ENCODE assay signal across 34 mouse cellular contexts in the genomic region with DNA sequence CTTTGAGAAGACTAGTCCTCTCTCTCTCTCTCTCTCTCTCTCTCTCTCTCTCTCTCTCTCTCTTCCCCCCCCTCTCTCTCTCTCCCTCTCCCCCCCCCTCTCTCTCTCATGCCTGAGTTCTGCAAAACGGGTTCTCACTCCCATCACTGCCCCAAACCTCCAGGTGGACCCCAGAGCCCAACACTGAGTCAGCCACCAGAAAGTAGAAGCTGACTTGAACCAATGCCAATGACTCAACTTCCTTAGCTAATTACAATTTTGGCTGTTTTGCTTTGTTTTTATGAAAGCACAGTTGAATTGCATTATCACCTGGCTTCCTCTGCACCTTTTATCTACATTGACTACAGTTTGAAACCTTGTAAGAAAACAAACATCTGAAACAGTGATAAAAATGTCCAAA. TPM values are rescaled to one million over a fixed set of nuclear protein-coding genes. Genes with fewer than 3 reads are reported as not detected.
DNase-seq lines count a peak whose midpoint lies in the region; ATAC-seq lines count a peak whose summit lies in the region.
"Had no signal": no experiment of that assay in that cellular context is flagged by ENCODE, and none has a peak within 500 bp of the region (broad histone marks: within the 10 kb centered on the region; RNA-seq: fewer than 3 reads in every experiment).

No protein-coding gene starts in this region.

- intact Hi-C loops in heart, postnatal 25 days (cut with DNase I), result loop anchor here (2.0 kb wide), 1 partner anchor 37 kb away; no protein-coding TSS in a partner anchor

- WGBS in heart, embryonic 13.5 days, result 43% methylated on average over 1 of the region's 1 CpGs
- WGBS in stomach, embryonic 15.5 days, result 47% methylated on average over 1 of the region's 1 CpGs

- H3K36me3 ChIP-seq in heart, embryonic 13.5 days, result no peaks in the 10 kb centered on the region
- no peaks in the 10 kb centered on the region for H3K36me3 ChIP-seq in stomach, embryonic 15.5 days
- H3K36me3 ChIP-seq: embryonic facial prominence, embryonic 13.5 days; heart, embryonic 15.5 days; limb, embryonic 12.5 days; liver, embryonic 15.5 days; neural tube, embryonic 12.5 days had no signal

- no peak for ATAC-seq in heart, embryonic 13.5 days (ENCODE audit: extremely low read depth, insufficient number of reproducible peaks, low FRiP score, low TSS enrichment)
- no peak for ATAC-seq in stomach, embryonic 15.5 days (ENCODE audit: insufficient read depth, low FRiP score, low read depth)
- ATAC-seq: activated CD4-positive, CD25-positive, alpha-beta regulatory T cell, adult 4 months; forebrain, embryonic 13.5 days; hindbrain, embryonic 16.5 days; midbrain, embryonic 16.5 days had no signal

- no peak overlapping the region for H3K4me2 ChIP-seq in heart, embryonic 13.5 days
- H3K4me2 ChIP-seq in stomach, embryonic 15.5 days, result no peak overlapping the region
- H3K4me2 ChIP-seq: embryonic facial prominence, embryonic 13.5 days; forebrain, embryonic 13.5 days; heart, embryonic 15.5 days; limb, embryonic 12.5 days; liver, embryonic 15.5 days; lung, embryonic 14.5 days; midbrain, embryonic 11.5 days; neural tube, embryonic 12.5 days had no signal

- no peaks in the 10 kb centered on the region for H3K27me3 ChIP-seq in heart, embryonic 13.5 days (replicated peaks)
- no peaks in the 10 kb centered on the region for H3K27me3 ChIP-seq in stomach, embryonic 15.5 days (replicated peaks)
- H3K27me3 ChIP-seq: embryonic facial prominence, embryonic 13.5 days; forebrain, embryonic 13.5 days; heart, embryonic 15.5 days; limb, embryonic 12.5 days; liver, embryonic 15.5 days; neural tube, embryonic 12.5 days had no signal

- H3K9ac ChIP-seq in heart, embryonic 13.5 days, result no peak overlapping the region
- H3K9ac ChIP-seq in stomach, embryonic 15.5 days, result no peak overlapping the region
- H3K9ac ChIP-seq: embryonic facial prominence, embryonic 13.5 days; forebrain, embryonic 13.5 days; heart, embryonic 15.5 days; limb, embryonic 12.5 days; liver, embryonic 15.5 days; lung, embryonic 14.5 days; neural tube, embryonic 12.5 days had no signal

- DNase-seq in gastrocnemius, adult 18-20 months (ENCODE audit: low spot score), result peak; percentile 21
- DNase-seq in gastrocnemius, adult 8-10 months (ENCODE audit: low spot score in 2 of 2), result no peak
- DNase-seq in heart, postnatal 25 days (ENCODE audit: low spot score), result no peak
- peak; percentile 62 for DNase-seq in NIH3T3 (ENCODE audit: low read depth)
- no peak for DNase-seq in lung, postnatal 25 days (ENCODE audit: low spot score)
- DNase-seq in spleen, postnatal 4 days (ENCODE audit: low spot score in 2 of 2), result no peak
- DNase-seq: adrenal gland, adult 2 months; adrenal gland, postnatal 36 days; B cell, adult 2 months; cerebellum, adult 8-10 months; cerebellum, postnatal 25 days; embryo, embryonic 11 days; kidney, adult 18-20 months; kidney, postnatal 36 days; lung, embryonic 14.5 days; lung, postnatal 36 days; right cerebral cortex, adult 18-20 months; thymus, adult 2 months; thymus, postnatal 36 days had no signal

- H3K27ac ChIP-seq in heart, embryonic 13.5 days (replicated peaks), result 0 out of 2 replicates have a peak overlapping the region, but pooled peaks have one; percentile 42
- H3K27ac ChIP-seq in stomach, embryonic 15.5 days, result peak overlapping the region; percentile 89; the same call in 1 of the 2 replicates
- H3K27ac ChIP-seq: forebrain, embryonic 13.5 days; layer of hippocampus, adult 2 months; left cerebral cortex, adult 2 months; limb, embryonic 12.5 days; liver, embryonic 15.5 days; neural tube, embryonic 12.5 days had no signal

- H3K4me1 ChIP-seq in heart, embryonic 13.5 days, result peaks cover 38% of the 10 kb centered on the region
- H3K4me1 ChIP-seq in stomach, embryonic 15.5 days, result peaks cover 14% of the 10 kb centered on the region
- H3K4me1 ChIP-seq: neural tube, embryonic 12.5 days had no signal

- H3K4me3 ChIP-seq in heart, embryonic 13.5 days, result no peak overlapping the region
- no peak overlapping the region for H3K4me3 ChIP-seq in stomach, embryonic 15.5 days (replicated peaks)
- H3K4me3 ChIP-seq: embryonic facial prominence, embryonic 13.5 days; forebrain, embryonic 13.5 days; heart, embryonic 15.5 days; layer of hippocampus, adult 2 months; left cerebral cortex, adult 2 months; limb, embryonic 12.5 days; liver, embryonic 15.5 days; neural tube, embryonic 12.5 days had no signal

- no peaks in the 10 kb centered on the region for H3K9me3 ChIP-seq in heart, embryonic 13.5 days
- no peaks in the 10 kb centered on the region for H3K9me3 ChIP-seq in stomach, embryonic 15.5 days
- H3K9me3 ChIP-seq: embryonic facial prominence, embryonic 13.5 days; forebrain, embryonic 13.5 days; heart, embryonic 15.5 days; limb, embryonic 12.5 days; liver, embryonic 15.5 days; neural tube, embryonic 12.5 days had no signal

RNA-seq across cellular contexts. Expression of a gene that starts 11.8 kb away (rescaled TPM):
- total RNA-seq in gastrocnemius, adult 18-20 months (2021), result 100 to 1,000 TPM; 102 to 138 TPM
- 100 to 1,000 TPM in 1 of 4 experiments, 10 to 100 TPM in 3; 58.0 to 113 (median 69.8) TPM for total RNA-seq in gastrocnemius, adult 8-10 months (2022)
- polyA plus RNA-seq in heart, embryonic 13.5 days (2015; fragmentation: Nextera tagmentation; extraction: Ambion mirVana), result 135 and 137 TPM in 2 replicates
- 100 to 1,000 TPM; 242 to 304 TPM for total RNA-seq in heart, postnatal 25 days (2021)
- polyA plus RNA-seq in stomach, embryonic 15.5 days (2015; fragmentation: Nextera tagmentation; extraction: Ambion mirVana), result 304 and 345 TPM in 2 replicates
- total RNA-seq: megakaryocyte, adult 5-6 weeks had no signal
- polyA plus RNA-seq: activated CD4-positive, CD25-positive, alpha-beta regulatory T cell, adult 4 months had no signal

RNA-seq across cellular contexts. Expression of a gene that starts 37.0 kb away (rescaled TPM):
- total RNA-seq in gastrocnemius, adult 18-20 months (2021), result 10 to 100 TPM; 13.7 to 22.1 TPM
- 10 to 100 TPM in 3 of 4 experiments, 1 to 10 TPM in 1; 8.5 to 18.9 (median 12.4) TPM for total RNA-seq in gastrocnemius, adult 8-10 months (2022)
- 23.4 and 26.2 TPM in 2 replicates for polyA plus RNA-seq in heart, embryonic 13.5 days (2015; fragmentation: Nextera tagmentation; extraction: Ambion mirVana)
- total RNA-seq in heart, postnatal 25 days (2021), result 10 to 100 TPM; 51.1 to 56.1 TPM
- polyA plus RNA-seq in stomach, embryonic 15.5 days (2015; fragmentation: Nextera tagmentation; extraction: Ambion mirVana), result 43.4 and 52.2 TPM in 2 replicates

Comparison
In these comparisons a context has a peak if more than half of its experiments do, and no peak if none do; other contexts are left out.
1. DNase-seq: peak in gastrocnemius, adult 18-20 months (single experiment) and NIH3T3 (single experiment); none in gastrocnemius, adult 8-10 months (0 of 2), heart, postnatal 25 days (single experiment), lung, postnatal 25 days (single experiment) and spleen, postnatal 4 days (0 of 2).